Mouse (Mus musculus) frontal cortex, adult 2 months (tissue): ENCODE data around the gene Gbx2. TPM values are rescaled to one million over a fixed set of nuclear protein-coding genes. Genes with fewer than 3 reads are reported as not detected.

Source experiments
- DNase-seq, 2 experiments: peaks; one replicate each; pipeline ENCODE4 v3.0.0; 2022; ENCODE audit warnings: low spot score in 1 of 2; ENCODE audit errors: extremely low spot score in 1 of 2
- polyA plus RNA-seq: library from polyadenylated mRNA; depleted of rRNA; stranded (reverse); fragments of >200 nt; gene quantifications from 2 replicates; pipeline ENCODE4 v1.2.3, GENCODE M21; 2012

Gene Gbx2
- polyA plus RNA-seq, 1 experiment, result not detected

DNA sequence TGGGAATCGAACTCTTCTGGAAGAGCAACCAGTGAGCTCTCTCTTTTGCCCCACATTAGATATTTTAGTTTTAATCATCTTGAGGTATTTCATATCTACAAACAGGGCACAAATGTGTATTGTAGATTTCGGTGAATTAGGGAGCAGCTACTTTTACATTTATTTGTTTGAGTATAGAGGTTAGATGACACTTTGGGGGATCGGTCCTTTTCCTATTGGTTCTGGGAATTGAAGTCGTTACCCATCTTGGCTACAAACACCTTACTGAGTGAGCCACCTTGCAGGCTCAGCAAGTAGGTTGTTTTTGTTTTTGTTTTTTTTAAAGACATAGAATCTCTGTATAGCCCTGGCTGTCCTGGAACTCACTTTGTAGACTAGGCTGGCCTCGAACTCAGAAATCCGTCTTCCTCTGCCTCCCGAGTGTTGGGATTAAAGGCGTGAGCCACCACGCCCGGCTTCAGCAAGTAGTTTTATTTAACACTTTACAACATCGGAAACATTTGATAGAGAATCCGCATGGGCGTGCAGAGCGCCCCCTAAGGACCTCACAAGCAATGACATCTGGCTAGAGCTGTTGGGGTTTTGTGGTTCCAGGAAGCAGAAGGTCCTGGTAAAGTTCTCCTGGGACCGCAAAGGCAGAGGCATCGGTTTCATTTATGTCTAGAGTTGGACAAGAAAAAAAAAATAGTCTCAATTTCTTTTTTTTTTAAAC lies 8.1 kb upstream of the Gbx2 start:
- no peak for DNase-seq

DNA sequence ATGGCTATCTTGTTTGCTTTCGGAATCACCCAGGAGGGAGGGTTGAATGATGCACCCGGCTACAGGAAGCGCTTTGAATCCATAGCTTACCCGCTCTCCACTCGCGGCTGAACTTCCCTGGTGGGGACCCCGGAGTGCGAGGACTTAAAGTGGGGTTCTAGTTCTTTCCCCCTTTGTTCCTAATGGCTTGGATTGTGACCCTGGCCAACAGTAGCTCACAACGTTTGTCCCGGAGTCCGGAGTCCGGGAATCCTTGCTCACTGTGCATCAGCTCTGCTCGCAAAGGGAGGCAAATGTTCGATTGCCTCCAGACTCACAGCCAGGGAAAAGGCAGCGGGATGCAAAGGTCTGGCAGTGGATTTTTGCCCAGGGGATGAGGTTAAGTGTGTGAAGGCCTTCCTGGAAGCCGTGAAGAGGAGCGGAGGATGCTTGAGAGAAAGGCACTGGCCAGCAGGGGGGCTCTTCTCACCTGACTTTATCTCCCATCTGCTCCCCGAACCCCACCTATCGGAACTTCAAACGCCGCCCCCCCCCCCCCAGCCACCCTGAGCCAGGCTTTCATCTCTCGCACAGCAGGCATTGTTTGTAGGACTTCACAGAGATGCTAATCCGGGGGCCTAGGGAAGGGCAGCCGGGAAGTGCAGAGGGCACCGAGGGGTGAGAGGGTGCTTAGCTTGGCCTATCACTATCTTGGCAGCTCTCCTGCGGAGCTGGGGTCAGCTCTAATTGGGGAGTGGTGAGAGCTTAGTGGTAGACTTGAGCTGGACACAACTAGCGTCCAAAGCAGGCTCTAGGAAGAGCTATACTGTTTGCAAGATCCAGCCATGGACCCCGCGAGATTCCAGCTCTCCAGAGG lies 4.7 kb upstream of the Gbx2 start:
- no peak for DNase-seq

DNA sequence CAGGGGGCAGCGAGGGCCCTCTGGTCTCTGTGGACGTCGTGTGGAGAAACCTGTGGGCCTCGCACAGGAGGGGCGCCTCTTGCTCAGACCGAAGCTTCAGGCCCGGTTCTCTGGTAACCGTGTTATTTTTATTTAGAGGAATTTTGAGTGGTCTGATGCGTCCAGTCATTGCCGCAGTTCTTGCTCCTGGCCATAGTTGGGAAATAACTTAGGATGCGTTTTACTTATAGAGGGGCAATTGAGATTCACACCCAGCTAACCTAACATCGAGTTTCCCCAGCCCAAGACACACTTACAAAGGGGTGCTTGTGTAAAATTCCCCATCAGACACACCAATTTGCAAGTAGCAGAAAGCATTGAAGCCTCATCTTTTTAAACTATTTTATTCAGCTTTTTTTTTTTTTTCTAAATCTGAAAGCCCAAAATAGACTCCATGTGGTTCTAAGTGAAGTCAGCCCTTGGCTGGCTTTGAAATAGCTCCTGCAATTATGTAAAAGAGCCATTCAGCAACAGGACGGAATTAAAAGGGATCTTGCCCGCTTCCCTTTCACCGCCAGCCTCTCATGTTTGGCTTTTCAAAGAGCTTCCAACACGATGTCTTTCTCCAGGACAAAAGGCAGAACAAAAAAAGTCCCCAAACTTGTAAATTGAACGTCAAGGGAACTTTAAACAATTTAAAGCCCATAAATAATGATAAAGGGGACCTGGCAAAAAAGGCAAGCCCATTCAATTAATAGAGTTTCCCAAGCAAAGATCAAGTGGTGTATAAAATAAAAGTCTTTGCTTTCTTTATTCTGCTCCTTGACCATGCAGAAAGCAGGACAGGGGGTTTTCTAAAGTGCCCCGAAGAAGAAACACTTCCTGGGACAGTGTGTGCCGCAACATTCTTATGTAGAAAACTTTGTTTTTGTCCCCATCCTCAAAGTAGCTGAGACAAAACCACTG lies 3.6 kb upstream of the Gbx2 start:
- no peak for DNase-seq

DNA sequence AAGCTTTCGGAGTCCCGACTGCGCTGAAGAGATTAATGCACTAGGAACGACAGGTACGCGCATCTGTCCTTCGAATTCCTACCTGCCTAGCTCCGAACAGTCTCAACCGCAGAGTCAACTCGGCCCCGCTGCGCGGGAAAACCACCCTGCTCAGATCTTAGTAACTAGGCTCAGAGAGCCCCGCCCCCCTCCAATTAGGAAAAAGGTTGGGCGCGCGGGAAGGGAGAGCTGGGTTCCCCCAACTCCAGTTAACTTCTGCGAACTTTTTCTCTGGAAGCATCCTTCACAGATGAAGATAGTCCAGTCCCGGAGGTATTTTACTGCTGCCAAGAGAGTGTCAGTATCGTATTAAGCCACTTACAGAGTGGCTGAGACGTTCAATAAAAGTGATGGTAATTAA lies 2.8 kb upstream of the Gbx2 start:
- DNase-seq, result no peak

DNA sequence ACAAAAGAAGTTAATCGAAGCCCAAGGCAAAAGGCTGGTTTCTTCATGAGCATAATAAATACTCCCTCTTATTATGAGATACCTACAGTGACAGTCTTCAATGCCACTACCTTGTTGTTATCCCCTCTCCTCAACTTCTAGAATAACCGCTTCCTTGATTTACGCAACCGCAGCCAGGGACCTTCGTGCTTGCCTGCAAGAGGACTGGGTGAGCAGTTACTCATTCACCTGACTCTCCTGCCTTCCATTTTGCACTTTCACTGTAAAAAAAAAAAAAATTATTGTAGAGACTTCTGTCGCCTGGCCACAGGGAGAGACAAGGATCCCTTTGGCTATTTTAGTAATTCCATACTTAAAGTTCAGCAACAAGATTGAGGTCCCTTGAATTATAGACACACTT lies 2.0 kb upstream of the Gbx2 start:
- DNase-seq, result no peak

DNA sequence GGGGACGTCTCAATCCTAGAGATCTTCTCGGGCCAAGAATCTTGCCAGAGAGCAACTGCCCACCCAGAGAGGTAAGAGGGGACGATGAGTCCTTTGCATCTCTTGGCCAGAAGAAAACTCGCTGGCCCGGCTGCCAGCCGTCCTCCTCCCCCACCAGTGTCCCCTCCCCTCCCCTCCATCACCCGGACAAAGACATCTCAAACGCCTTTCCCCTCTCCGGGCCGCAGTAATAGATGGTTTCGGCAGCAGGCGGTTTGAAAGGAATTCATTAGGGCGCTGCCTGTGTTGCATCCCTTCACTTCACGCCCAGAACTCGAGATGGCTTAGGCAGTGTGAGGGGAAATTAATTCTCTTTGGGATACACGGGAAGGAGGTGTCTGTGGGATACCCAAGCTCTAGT lies 1.6 kb upstream of the Gbx2 start:
- DNase-seq, result no peak

DNA sequence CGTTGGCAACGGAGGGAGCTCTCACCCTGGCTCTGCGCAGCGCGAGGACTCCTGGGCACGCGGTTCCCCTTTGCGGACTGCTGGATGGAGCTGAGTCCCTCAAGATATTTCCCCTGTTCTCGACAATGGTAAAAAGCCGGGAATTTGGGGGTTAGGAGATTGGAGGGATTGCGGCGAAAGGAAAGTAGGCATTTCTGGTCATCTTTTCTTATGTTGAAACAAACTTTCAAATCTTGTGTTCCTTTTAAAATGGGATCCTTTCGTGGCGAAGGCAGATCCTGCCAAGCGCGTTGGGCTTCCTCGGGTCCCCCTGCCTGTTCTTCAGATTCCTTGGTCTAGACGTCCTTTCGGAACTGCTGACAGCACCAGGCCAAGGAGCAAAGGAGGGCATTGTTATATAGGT lies 1.0 kb upstream of the Gbx2 start:
- DNase-seq, result no peak

DNA sequence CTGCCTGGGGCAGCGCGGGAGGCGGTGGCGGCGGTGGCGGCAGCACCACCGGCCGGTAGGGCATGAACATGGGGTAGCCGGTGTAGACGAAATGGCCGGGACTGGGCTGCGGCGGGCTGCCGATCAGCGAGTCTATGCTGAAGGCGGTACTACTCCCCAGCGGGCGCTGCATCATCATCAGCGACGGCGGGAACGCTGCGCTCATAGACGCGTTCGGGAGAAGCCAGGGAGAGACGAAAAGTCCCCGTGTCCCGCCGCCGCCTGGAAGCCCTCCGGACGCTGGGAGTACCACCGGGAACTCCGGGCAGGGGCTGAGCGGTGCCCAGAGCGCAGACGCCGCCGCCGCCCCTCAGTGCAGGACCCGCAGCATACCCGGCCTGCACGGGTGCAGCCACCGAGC lies 428 bp downstream of the Gbx2 start:
- no peak for DNase-seq

DNA sequence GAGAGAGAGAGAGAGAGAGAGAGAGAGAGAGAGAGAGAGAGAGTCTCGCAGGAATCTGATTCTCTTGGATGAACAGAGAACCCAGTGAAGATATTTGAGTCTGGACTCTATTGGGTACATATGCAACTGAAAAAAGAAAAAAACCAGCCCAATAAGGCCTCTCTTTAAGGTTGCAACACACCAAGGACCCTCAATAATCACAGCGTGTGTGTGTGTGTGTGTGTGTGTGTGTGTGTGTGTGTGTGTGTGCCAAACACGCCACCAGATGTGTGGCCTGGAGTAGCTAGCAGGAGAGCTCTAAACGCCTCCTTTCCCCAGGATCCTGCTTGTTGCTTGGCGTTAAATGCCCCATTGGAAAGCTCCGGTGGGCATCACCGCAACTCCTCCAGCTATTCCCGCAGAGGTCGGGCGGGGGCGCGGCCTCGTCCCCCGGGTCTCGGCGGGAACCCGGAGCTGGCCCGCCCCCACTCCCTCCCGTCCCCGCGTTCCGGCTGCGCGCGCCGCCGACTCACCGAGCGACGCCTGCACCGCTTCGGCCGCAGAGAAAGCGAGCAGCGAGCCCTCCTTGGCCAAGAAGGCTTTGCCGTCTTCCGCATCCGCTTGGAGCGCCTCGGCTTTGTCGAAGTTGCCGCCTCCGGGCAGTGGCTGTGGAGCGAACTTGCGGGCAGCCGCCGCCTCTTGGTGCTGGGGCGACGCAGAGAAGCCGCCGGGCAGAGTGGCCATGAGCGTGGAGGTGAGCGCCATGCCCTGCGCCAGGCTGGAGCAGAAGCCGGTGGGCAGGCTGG lies 1.1 kb downstream of the Gbx2 start:
- no peak for DNase-seq

DNA sequence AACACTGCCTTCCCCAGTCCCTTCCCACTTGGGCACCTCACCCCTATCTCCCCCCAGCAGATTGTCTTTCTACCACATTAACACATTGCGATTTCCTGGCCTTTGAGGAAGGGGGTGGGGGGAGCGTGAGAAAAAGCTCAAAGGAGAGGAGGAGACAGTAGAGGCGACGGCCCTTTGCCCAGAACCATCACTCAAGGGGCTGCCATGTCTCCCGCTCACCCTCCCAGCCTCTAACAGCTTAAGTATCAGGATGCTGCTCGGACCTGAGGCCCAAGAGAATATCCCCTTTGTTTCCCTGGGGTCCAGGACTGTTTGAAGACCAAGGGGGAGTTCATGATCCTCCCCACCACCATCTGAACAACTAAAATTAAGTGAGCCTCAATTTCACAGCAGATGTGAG lies 1.8 kb downstream of the Gbx2 start:
- no peak for DNase-seq

DNA sequence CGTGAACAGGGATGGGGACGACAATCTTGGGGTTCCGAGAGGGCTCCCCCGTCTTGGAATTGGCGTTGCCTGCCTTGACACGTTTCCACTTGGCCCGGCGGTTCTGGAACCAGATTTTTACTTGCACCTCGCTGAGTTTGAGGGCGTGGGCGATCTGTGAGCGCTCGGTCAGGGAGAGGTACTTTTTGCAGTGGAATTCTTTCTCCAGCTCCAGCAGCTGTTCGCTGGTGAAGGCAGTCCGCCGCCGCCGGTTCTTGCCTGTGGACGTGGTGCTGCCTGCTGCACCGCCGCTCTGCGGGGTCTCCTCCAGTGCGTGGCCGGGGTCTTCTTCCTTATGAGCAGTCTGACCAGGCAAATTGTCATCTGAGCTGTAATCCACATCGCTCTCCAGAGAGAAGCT lies 2.3 kb downstream of the Gbx2 start:
- DNase-seq, result no peak

DNA sequence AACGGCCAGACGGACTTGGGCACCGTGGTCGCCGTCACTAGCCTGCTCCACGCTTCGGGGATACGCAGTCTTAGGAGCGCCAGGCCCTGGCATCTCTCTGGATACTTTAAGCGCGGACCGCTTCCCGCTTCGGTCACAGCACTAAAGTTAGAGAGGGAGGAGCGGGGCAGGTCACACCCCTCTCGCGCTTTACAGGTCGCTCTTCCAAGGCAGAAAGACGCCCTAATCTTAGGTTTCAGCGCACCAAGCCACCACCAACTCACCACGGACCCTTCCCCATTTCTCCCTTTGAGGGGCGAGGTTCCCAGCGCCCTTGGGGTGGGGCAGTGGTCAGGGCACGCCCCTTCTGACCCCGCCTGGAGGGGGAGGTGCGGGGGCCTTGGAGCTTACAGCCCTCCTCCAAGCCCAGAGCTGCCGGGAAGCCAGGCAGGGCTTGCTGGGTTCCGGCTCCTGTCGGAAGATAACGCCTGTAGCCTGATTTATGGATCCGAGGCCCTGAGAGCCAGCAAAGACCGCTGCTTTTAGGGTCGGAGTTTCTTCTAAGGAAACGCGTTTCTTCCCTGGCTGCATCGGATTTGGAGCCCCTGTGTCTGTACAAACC lies 3.8 kb downstream of the Gbx2 start:
- no peak for DNase-seq

DNA sequence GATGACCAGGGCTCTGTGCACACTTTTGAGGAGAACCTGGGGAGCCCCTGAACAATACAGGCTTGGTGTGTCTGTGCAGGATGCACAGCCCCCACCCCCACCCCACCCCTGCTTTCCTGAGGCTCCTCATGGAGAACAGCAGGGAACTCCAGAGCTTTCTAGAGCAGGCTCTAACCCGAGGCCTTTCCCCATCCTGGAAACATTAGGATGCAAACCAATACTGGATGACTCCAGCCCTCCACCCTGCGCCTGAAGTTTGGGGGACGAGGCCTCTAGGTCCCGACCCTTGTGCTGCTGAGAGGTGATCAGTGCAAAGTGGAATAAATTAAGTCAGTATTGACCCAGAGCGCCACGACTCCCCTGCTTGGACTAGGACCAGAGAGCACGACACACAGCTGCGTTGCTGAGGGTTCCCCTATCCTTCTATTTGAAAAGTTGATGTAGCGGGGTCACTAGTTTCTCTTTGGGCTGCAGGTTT lies 4.4 kb downstream of the Gbx2 start:
- DNase-seq, result no peak

DNA sequence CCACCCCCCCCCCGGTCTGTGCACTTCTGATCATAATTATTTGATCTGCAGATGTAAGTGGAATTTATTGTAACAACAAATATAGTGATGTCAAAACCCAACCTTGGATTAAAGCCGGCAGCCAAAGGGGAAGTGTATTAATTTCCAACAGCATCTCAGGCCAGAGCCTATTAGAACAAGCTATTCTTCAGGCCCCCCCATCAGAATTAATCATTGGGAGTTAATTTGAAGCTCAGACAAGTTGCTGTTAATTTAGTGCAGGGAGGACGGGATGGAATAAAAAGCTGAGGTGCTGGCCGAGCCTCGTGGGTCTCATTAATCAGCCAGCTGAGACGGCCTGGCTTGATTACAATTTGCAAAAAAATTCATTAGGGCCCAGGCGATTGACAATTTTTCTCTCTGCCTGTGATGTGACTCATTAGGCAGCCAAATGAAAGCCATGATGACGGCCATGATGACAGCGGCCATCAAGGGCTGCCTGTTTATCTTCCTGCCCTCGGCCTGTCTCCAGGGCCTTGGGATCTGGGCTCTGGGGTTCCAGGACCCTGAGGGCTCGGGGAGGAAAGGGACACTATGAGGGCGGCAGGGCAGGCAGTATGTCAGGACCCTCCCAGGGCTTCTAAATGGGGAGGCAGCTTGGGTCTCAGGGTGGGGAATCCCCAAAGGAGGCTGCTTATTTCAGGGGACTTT lies 5.3 kb downstream of the Gbx2 start:
- no peak for DNase-seq

DNA sequence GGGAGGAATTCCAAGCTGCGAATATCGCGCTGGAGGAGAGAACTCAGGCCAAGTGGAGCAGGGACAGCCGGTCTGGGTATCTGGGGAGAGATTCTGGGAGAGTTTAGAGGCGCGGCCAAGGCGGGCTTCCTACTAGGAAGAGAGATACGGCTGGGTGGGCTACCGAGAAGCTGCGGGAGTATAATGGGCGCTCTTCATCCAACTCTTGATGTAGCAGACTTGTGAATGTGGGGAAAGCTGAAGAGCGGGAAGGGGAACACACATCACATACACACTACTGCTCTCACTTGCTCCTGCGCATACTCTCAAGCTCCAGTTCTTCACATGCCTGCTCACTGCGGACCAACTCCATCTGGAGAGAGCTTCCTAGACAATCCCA lies 7.3 kb downstream of the Gbx2 start:
- DNase-seq, result no peak

DNA sequence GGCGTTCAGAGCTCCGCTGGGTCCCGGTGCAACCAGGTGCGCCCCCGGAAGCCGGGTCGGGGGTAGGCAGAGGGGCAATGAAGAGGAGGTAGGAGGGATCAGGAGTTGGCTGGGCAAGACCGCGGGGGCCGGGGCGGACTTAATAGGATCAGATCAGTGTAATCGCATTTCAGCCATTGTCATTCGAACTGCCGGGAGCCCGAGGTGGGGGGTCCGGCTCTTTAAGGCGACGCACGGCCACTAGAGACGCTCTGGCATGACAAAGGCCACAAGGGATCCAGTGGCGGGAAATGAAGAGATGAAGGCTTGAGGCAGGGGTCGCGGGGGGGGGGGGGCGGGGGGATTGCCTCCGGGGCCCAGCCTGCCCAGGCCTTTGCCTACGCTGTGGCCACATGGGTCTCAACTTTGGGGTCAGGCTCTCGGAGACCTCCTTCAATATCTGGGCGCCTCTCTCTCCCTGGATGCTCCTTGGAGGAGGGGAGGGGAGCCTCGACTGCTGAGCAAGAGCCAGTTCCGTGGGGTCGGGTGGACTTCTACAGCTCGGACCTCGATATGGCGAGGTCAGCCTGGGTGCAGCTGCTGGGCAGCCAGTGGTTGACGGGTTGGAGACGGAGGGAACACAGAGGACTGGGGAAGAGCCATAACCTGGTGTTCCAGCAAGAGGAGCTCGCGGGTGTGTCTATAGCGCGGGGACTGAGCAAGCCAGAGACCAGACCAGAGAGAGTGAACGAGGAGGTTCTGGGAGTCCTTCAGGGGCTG lies 7.9 kb downstream of the Gbx2 start:
- no peak for DNase-seq

DNA sequence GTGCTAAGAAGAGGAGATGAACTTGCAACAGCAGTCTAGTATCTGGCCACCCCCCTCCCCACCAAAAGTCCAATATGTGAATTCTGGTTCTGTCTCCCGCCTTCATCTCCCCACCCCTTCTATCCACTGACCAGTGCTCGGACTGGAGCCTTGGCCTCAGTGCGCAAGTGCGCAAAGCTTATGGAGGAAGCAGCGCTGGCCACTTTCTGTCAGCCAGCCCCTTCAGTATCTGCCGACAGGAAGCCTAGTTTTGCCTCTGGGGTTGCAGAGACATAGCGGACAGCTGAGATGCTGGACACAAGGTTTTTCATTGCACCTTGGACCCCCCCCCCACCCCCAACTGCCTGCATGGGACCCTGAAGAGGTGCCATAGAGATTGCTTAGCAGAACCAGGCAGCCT lies 8.7 kb downstream of the Gbx2 start:
- DNase-seq, result no peak

DNA sequence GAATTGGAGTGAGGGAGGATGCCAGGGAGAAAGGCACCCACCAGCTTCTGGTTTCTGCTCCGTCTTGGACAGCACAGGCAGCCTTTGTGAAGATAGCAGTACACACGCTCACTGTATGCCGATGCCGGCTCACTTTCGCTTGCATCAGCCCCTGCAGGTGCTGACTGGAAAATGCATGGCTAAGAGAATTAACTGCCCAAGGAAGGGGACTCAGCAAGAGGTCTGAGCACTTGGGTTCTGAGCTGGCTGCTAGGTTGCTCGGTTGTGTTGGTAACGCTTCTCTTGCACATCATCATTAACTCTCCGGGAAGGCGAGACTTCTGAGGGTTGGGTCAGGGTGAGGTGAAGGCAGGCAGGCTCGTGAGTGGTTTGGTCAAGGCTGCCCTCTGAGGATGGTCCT lies 9.2 kb downstream of the Gbx2 start:
- no peak for DNase-seq

DNA sequence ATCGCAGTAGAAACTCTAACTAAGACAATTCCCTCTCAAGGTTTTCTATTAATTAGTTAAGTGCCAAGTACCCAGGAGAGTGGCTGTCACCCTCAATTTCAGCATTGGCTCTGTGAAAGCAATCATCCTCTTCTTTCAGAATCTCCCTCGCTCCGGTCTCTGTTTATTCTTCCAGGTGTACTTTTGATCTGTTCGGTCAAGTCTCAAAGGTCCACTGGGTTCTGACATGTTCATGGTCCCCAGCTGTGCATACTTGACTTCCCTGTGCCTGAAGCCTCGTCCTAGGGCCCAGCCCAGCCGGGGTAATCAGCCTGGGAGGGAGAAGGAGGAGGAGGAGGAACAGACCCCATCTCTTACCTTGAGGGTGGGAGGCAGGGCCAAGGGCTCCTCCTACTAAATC lies 11.8 kb downstream of the Gbx2 start:
- no peak for DNase-seq
